Mouse (Mus musculus) bone marrow, adult 2 months (tissue): ENCODE results near the gene Dtx3.

Source experiments
- CTCF ChIP-seq: fragments of 200-500 bp; IDR thresholded peaks from 2 replicates; pipeline ENCODE4 v1.5.1; 2011; ENCODE audit warnings: low read length, control low read depth; ENCODE audit not compliant: control insufficient read depth, insufficient read depth
- POLR2A ChIP-seq: fragments of 200-500 bp; IDR thresholded peaks from 2 replicates; pipeline ENCODE4 v1.6.1; 2011; ENCODE audit warnings: low read depth, mild to moderate bottlenecking, control low read depth, low read length, borderline replicate concordance; ENCODE audit not compliant: control insufficient read depth

GRCm38 (mm10) chr10:127164190-127164589 is 31.3 kb downstream of the Dtx3 start:
- TF ChIP-seq POLR2A (no peak), CTCF (no peak)
